Mouse (Mus musculus): Measurements from ENCODE around the gene Intu. TPM values are rescaled to one million over a fixed set of nuclear protein-coding genes. Genes with fewer than 3 reads are reported as not detected.

Intu gene
- polyA plus RNA-seq, 2 experiments = 2.8 to 6.4 TPM

DNA sequence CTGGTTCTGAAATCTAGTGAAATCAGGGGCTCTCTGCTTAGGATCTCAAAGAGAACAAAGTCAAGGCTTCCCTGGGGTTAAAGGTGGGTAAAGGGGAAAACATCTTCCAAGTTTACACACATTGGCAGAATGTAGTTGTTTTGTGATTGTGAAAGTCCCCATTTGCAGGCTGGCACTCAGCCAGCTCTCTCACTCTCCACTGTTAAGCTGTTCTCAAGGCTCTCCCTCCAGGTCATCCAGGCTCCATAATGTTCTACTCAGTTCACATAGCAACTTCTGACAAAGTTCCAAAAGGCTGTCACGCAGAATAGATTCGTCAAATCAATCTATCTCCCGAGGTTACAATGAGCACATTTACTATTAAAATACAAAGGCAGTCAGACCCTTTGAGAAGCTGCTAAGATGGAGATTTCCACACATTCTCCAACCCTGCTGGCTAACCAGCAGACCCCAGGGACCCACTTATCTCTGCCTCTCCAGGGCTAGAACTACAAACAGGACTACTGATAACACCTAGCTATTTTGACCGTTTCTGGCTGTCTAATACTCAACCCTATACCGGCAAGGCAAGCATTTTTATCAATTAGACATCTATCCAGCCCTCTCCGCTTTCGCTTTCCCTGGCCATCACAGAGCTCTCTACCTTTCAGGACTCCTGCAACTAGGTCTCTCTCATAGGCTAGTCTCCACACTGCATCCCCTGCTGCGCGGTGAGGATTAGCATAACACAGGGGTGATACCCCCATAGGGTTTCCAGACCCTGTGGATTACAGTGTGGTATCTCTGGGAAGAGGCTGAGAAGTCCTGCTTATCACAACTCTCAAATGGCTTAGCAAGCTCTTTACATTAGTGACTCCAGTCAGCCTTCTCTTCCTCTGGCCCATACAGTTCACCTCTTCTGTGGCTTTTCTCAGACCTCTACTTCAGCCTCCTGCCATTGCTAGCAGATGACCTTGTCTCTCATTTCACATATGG, 2.8 kb upstream of the Intu start:
- WGBS = 31% methylated on average over 9 of the region's 9 CpGs
- H3K9me3 ChIP-seq (ENCODE audit: control insufficient read depth, low read length) = no peaks in the 10 kb centered on the region
- peaks cover 22% of the 10 kb centered on the region for H3K4me1 ChIP-seq (ENCODE audit: control insufficient read depth, insufficient read depth, low read length)
- DNase-seq (ENCODE audit: low spot score) = no peak
- H3K4me3 ChIP-seq (replicated peaks; ENCODE audit: low read length) = no peak overlapping the region
- H3K4me2 ChIP-seq (replicated peaks; ENCODE audit: low read depth, low read length, severe bottlenecking) = no peak overlapping the region
- ATAC-seq (ENCODE audit: low FRiP score, low read depth) = no peak
- H3K36me3 ChIP-seq (ENCODE audit: control insufficient read depth, insufficient read depth, low read length) = no peaks in the 10 kb centered on the region
- no peak overlapping the region for H3K9ac ChIP-seq (ENCODE audit: low read depth, low read length, severe bottlenecking)
- H3K27me3 ChIP-seq (ENCODE audit: control insufficient read depth, insufficient read depth, low read length) = peaks cover 20% of the 10 kb centered on the region; the same call in 1 of the 2 replicates
- TF ChIP-seq POLR2A (IDR thresholded peaks at IDR 0.05; ENCODE audit: borderline replicate concordance, extremely low read depth, insufficient read depth, insufficient read length) = no peak
- no peak overlapping the region for H3K27ac ChIP-seq (replicated peaks; ENCODE audit: low read depth, low read length)

DNA sequence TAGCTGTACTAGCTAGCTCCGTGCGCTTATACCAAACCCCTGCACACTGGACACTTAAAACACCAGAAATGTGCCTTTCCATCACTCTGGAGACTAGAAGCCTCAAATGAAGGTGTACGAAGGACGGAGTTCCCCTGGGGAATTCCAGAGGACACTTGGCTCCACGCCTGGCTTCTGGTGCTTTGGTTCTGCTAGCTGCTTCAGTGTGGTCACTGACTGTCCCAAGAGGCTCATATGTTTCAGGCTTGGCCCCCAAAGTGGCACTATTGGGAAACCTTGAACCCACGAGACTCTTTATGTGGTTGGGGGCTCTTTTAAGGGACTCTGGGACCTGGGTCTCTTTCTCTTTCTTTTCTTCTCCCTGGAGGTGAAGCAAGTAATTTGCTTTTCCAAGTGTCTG, 2.1 kb upstream of the Intu start:
- H3K9me3 ChIP-seq (ENCODE audit: control insufficient read depth, low read length) = no peaks in the 10 kb centered on the region
- DNase-seq (ENCODE audit: low spot score) = no peak
- peaks cover 22% of the 10 kb centered on the region for H3K4me1 ChIP-seq (ENCODE audit: control insufficient read depth, insufficient read depth, low read length)
- no peaks in the 10 kb centered on the region for H3K36me3 ChIP-seq (ENCODE audit: control insufficient read depth, insufficient read depth, low read length)
- H3K4me3 ChIP-seq (replicated peaks; ENCODE audit: low read length) = no peak overlapping the region
- H3K4me2 ChIP-seq (replicated peaks; ENCODE audit: low read depth, low read length, severe bottlenecking) = no peak overlapping the region
- 70% methylated on average over 6 of the region's 6 CpGs for WGBS
- peaks cover 25% of the 10 kb centered on the region for H3K27me3 ChIP-seq (ENCODE audit: control insufficient read depth, insufficient read depth, low read length)
- H3K27ac ChIP-seq (replicated peaks; ENCODE audit: low read depth, low read length) = no peak overlapping the region
- TF ChIP-seq POLR2A (IDR thresholded peaks at IDR 0.05; ENCODE audit: borderline replicate concordance, extremely low read depth, insufficient read depth, insufficient read length) = no peak
- no peak for ATAC-seq (ENCODE audit: low FRiP score, low read depth)
- H3K9ac ChIP-seq (ENCODE audit: low read depth, low read length, severe bottlenecking) = no peak overlapping the region

DNA sequence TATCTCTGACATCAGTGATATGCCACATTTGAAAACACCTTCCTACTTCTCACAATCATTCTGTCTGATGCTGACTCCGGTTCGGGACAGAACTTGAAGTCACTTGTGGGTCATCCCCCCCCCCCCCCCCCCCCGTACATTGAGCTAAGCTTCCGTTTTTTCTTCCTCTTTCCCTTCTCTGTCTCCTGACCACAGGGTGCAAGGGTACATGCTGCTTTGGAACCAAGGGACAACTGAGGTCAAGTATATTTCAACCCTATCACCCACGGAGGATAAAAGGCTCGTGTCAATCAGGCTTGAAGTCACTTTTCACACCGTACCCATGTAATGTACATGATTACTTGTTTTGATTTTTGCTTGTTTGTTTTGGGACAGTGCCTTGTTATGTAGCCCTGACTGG, 241 bp upstream of the Intu start:
- H3K27ac ChIP-seq (replicated peaks; ENCODE audit: low read depth, low read length) = no peak overlapping the region
- peaks cover 22% of the 10 kb centered on the region for H3K4me1 ChIP-seq (ENCODE audit: control insufficient read depth, insufficient read depth, low read length)
- H3K4me2 ChIP-seq (replicated peaks; ENCODE audit: low read depth, low read length, severe bottlenecking) = peak overlapping the region; percentile 99
- TF ChIP-seq POLR2A (IDR thresholded peaks at IDR 0.05; ENCODE audit: borderline replicate concordance, extremely low read depth, insufficient read depth, insufficient read length) = no peak
- H3K9me3 ChIP-seq (ENCODE audit: control insufficient read depth, low read length) = no peaks in the 10 kb centered on the region
- ATAC-seq (ENCODE audit: low FRiP score, low read depth) (no peak), DNase-seq (ENCODE audit: low spot score) (no peak)
- H3K9ac ChIP-seq (ENCODE audit: low read depth, low read length, severe bottlenecking) = peak overlapping the region; percentile 62; the same call in 1 of the 2 replicates
- H3K36me3 ChIP-seq (ENCODE audit: control insufficient read depth, insufficient read depth, low read length) = no peaks in the 10 kb centered on the region
- WGBS = 24% methylated on average over 6 of the region's 7 CpGs
- H3K27me3 ChIP-seq (ENCODE audit: control insufficient read depth, insufficient read depth, low read length) = peaks cover 28% of the 10 kb centered on the region
- H3K4me3 ChIP-seq (replicated peaks; ENCODE audit: low read length) = peak overlapping the region; percentile 55

DNA sequence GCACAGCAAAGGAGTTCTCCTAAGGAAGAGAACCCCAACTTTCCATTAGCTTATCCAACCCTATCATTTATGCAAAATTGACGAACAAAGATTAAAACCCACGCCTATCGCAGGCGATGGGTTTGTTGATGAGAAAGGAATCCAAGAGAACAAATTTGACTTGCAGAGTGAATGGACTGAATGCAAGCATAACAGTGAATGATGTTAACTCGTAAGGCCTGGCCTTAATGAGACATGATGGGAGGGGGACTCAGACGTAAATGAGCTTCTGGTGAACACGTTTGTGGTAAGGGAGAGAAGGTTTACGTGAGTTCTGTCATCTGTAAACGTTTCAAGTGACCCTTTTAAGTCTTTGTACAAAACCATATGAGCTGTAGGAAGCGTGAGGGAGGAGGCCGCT, 1.2 kb downstream of the Intu start:
- no peaks in the 10 kb centered on the region for H3K9me3 ChIP-seq (ENCODE audit: control insufficient read depth, low read length)
- H3K4me2 ChIP-seq (replicated peaks; ENCODE audit: low read depth, low read length, severe bottlenecking) = peak overlapping the region; percentile 99
- H3K9ac ChIP-seq (ENCODE audit: low read depth, low read length, severe bottlenecking) = peak overlapping the region; percentile 62; the same call in 1 of the 2 replicates
- WGBS = 7% methylated on average over 11 of the region's 11 CpGs
- ATAC-seq (ENCODE audit: low FRiP score, low read depth) (no peak), DNase-seq (ENCODE audit: low spot score) (no peak)
- no peaks in the 10 kb centered on the region for H3K36me3 ChIP-seq (ENCODE audit: control insufficient read depth, insufficient read depth, low read length)
- no peak overlapping the region for H3K27ac ChIP-seq (replicated peaks; ENCODE audit: low read depth, low read length)
- TF ChIP-seq POLR2A (IDR thresholded peaks at IDR 0.05; ENCODE audit: borderline replicate concordance, extremely low read depth, insufficient read depth, insufficient read length) = no peak
- peaks cover 20% of the 10 kb centered on the region for H3K4me1 ChIP-seq (ENCODE audit: control insufficient read depth, insufficient read depth, low read length)
- H3K27me3 ChIP-seq (ENCODE audit: control insufficient read depth, insufficient read depth, low read length) = peaks cover 28% of the 10 kb centered on the region
- H3K4me3 ChIP-seq (replicated peaks; ENCODE audit: low read length) = peak overlapping the region; percentile 55

DNA sequence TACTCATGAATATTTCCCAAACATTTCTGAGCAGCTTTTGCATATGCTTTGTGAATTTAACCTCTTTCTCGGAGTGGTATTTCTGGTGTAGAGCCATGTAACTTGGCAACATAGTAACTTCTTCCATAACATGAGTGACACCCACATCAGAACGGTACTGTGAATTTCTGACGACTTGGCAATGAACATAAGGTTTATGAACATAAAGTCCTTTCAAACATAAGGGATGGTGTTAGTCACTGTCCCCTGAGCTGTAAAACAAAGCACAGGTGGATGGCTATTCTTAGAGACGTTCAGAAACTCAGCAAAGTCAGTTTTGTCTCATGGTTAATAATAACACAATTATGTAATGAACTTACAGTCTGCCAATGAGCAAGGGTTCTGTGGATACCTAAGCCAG, 3.1 kb downstream of the Intu start:
- H3K27ac ChIP-seq (replicated peaks; ENCODE audit: low read depth, low read length) = no peak overlapping the region
- no peak for DNase-seq (ENCODE audit: low spot score)
- TF ChIP-seq POLR2A (IDR thresholded peaks at IDR 0.05; ENCODE audit: borderline replicate concordance, extremely low read depth, insufficient read depth, insufficient read length) = no peak

More for the DNA sequence above, 3.1 kb downstream of the Intu start:
- H3K4me1 ChIP-seq (ENCODE audit: control insufficient read depth, insufficient read depth, low read length) = peaks cover 11% of the 10 kb centered on the region; the same call in 1 of the 2 replicates
- H3K9ac ChIP-seq (ENCODE audit: low read depth, low read length, severe bottlenecking) = no peak overlapping the region
- no peaks in the 10 kb centered on the region for H3K36me3 ChIP-seq (ENCODE audit: control insufficient read depth, insufficient read depth, low read length)
- WGBS = 67% methylated on average over 4 of the region's 4 CpGs
- peaks cover 28% of the 10 kb centered on the region for H3K27me3 ChIP-seq (ENCODE audit: control insufficient read depth, insufficient read depth, low read length)
- H3K4me3 ChIP-seq (replicated peaks; ENCODE audit: low read length) = no peak overlapping the region
- no peak for ATAC-seq (ENCODE audit: low FRiP score, low read depth)
- H3K4me2 ChIP-seq (replicated peaks; ENCODE audit: low read depth, low read length, severe bottlenecking) = no peak overlapping the region
- no peaks in the 10 kb centered on the region for H3K9me3 ChIP-seq (ENCODE audit: control insufficient read depth, low read length)
